Mouse (Mus musculus): ENCODE measurements around the gene Ltbp3. TPM values are rescaled to one million over a fixed set of nuclear protein-coding genes. Genes with fewer than 3 reads are reported as not detected.
"Not testable (repeated sequence)": the region's sequence is repeated elsewhere in the genome, so short reads cannot be mapped to it uniquely, and the experiment has no call there.

The Ltbp3 gene
- polyA plus RNA-seq, 1 experiment from 2014 or later = 10.6 TPM

DNA sequence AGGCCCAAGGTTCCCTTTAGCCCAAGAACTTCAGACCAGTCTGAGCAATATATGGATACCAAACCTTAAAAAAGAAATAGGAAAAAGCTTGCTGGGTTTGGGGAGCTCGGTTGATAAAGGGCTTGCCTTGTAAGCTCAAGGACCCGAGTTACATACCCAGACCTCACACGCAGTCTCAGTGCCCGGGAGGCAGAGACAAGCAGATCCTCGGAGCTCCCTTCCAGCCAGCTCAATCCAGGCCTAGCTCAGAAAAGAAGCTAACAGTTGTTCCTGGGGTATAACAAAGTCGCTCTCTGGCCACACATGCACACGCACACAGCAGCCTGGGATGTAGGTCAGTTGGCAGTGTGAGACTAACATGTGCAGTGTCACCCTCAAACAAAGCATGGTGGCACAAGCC, 47.2 kb downstream of the Ltbp3 start:
- no peak overlapping the region for H3K27ac ChIP-seq
- H3K9me3 ChIP-seq = no peaks in the 10 kb centered on the region
- WGBS = 89% methylated on average over 7 of the region's 7 CpGs
- no peak for ATAC-seq (ENCODE audit: low FRiP score)
- H3K36me3 ChIP-seq = no peaks in the 10 kb centered on the region
- H3K4me2 ChIP-seq = no peak overlapping the region
- H3K27me3 ChIP-seq = no peaks in the 10 kb centered on the region
- peak overlapping the region; percentile 30; the same call in 1 of the 2 replicates for H3K9ac ChIP-seq
- no peak overlapping the region for H3K4me3 ChIP-seq
- no peaks in the 10 kb centered on the region; the same call in 1 of the 2 replicates for H3K4me1 ChIP-seq (replicated peaks)

DNA sequence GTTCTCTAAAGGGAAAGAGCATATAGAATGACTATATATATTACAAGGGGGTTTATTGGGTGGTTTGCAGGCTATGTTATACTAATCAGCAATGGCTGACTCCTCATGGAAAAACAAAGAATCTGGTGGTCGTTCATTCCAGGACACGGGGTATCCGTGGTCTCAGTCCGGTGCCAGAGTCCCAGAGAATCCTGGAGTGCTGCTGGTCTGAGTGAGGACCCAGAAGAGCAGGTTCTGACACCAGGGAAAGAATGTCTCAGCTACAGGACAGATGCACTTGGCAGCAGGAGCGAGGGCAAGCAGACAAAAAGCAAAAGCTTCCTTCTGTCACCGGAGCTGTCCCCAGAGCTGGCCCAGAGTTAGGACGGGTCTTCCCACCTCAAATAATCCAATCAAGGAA, 47.9 kb downstream of the Ltbp3 start:
- no peak for ATAC-seq (ENCODE audit: low FRiP score)
- no peak overlapping the region for H3K9ac ChIP-seq
- no peak overlapping the region for H3K27ac ChIP-seq
- H3K9me3 ChIP-seq = no peaks in the 10 kb centered on the region
- H3K4me1 ChIP-seq (replicated peaks) = no peaks in the 10 kb centered on the region; the same call in 1 of the 2 replicates
- no peak overlapping the region for H3K4me2 ChIP-seq
- H3K27me3 ChIP-seq = no peaks in the 10 kb centered on the region
- 93% methylated on average over 7 of the region's 7 CpGs for WGBS
- no peak overlapping the region for H3K4me3 ChIP-seq
- no peaks in the 10 kb centered on the region for H3K36me3 ChIP-seq

DNA sequence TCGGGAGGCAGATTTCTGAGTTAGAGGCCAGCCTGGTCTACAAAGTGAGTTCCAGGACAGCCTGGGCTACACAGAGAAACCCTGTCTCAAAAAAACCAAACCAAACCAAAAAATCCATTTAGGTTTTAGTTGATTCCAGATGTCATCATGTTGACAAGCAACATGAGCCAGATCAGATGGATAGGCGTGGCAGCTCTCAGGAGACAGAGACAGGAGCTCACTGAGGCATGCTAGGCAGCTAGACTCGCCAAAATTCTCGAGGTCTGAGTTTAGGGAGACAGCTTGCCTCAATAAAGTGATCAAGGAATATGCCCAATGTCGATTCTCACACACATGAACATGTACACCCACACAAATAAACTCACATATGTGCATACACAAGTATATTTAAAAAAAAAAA, 48.4 kb downstream of the Ltbp3 start:
- H3K9ac ChIP-seq = no peak overlapping the region
- 74% methylated on average over 5 of the region's 5 CpGs for WGBS
- H3K27me3 ChIP-seq = no peaks in the 10 kb centered on the region
- H3K36me3 ChIP-seq = no peaks in the 10 kb centered on the region
- no peak overlapping the region for H3K4me3 ChIP-seq
- no peak for ATAC-seq (ENCODE audit: low FRiP score)
- peaks cover 3% of the 10 kb centered on the region for H3K4me1 ChIP-seq (replicated peaks)
- H3K4me2 ChIP-seq = no peak overlapping the region
- H3K27ac ChIP-seq = no peak overlapping the region
- H3K9me3 ChIP-seq = no peaks in the 10 kb centered on the region

DNA sequence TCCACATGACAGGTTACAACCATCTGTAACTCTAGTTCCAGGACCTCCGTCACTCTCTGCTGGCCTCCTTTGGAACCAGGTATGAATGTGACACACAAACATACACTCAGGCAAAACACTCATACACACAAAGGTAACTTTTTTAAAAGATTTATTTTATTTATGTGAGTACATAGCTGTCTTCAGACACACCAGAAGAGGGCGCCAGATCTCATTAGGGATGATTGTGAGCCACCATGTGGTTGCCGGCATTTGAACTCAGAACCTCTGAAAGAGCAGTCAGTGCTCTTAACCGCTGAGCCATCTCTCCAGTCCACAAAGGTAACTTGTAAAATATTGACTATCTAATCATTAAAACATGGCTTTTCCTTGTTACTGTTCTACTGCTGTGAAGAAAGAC, 50.6 kb downstream of the Ltbp3 start:
- H3K27me3 ChIP-seq = no peaks in the 10 kb centered on the region
- H3K9ac ChIP-seq = no peak overlapping the region
- no peak overlapping the region for H3K4me2 ChIP-seq
- no peak for ATAC-seq (ENCODE audit: low FRiP score)
- no peak overlapping the region for H3K4me3 ChIP-seq
- no peaks in the 10 kb centered on the region for H3K9me3 ChIP-seq
- H3K36me3 ChIP-seq = peaks cover 18% of the 10 kb centered on the region
- 74% methylated on average over 4 of the region's 4 CpGs for WGBS
- no peak overlapping the region for H3K27ac ChIP-seq
- H3K4me1 ChIP-seq (replicated peaks) = peaks cover 24% of the 10 kb centered on the region

DNA sequence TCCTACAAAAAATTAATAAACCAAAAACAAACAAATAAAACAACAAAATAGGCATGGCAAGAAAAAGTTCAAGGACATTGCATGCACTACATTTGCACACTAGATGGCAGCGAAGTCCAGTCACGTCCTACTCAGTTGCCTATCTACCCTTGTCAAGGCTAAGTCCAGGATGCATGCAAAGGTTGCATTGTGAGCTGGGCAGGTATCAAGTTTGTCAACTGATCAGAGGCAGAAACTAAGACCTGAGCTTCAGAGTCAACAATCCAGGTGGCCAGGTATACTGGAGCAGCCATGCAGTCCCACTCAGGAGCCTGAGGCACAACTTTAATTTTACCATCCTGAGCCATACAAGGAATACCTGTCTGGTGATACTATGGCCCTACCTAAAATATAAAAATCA, 52.4 kb downstream of the Ltbp3 start:
- 2% methylated on average over 2 of the region's 2 CpGs for WGBS
- peak; percentile 58 for ATAC-seq (ENCODE audit: low FRiP score)
- H3K4me1 ChIP-seq (replicated peaks) = peaks cover 41% of the 10 kb centered on the region
- no peak overlapping the region for H3K9ac ChIP-seq
- peaks cover 36% of the 10 kb centered on the region for H3K36me3 ChIP-seq
- H3K4me3 ChIP-seq = no peak overlapping the region
- no peaks in the 10 kb centered on the region for H3K27me3 ChIP-seq
- H3K9me3 ChIP-seq = no peaks in the 10 kb centered on the region
- peak overlapping the region; percentile 20; the same call in 1 of the 2 replicates for H3K27ac ChIP-seq
- no peak overlapping the region for H3K4me2 ChIP-seq

DNA sequence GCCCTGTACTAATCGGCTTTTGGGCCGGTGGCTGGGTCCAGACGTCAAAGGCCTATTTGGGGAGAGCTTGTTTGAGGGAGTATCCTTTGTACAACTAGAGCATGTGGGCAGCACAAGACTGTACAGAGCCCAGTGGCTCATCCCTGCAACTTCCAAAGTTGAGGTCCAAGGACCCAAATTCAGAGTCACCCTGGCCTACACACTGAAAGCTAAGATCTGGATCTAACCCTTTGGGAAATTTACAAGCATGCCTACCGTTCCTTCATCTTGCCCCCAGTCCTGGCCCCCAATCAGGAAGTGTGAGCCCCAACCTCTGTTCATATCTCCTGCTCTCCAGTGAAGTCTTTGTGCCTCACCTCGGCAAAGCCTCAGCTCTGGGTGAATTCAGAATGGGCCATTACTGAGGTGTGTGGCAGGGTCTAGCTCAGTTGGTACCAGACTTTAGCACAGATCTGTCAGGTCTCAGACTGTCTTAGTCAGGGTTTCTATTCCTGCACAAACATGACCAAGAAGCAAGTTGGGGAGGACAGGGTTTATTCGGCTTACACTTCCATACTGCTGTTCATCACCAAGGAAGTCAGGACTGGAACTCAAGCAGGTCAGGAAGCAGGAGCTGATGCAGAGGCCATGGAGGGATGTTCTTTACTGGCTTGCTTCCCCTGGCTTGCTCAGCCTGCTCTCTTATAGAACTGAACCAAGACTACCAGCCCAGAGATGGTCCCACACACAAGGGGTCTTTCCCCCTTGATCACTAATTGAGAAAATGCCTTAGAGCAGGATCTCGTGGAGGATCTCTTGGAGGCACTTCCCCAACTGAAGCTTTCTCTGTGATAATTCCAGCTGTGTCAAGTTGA, 53.4 kb downstream of the Ltbp3 start:
- not testable (repeated sequence) for H3K9me3 ChIP-seq, H3K27me3 ChIP-seq
- WGBS = 42% methylated on average over 7 of the region's 7 CpGs
- peak overlapping the region; percentile 62 for H3K27ac ChIP-seq
- H3K4me3 ChIP-seq = peak overlapping the region; percentile 87; the same call in 1 of the 2 replicates
- peaks cover 41% of the 10 kb centered on the region for H3K36me3 ChIP-seq
- H3K4me2 ChIP-seq = peak overlapping the region; percentile 99
- H3K9ac ChIP-seq = peak overlapping the region; percentile 84; the same call in 1 of the 2 replicates
- peaks cover 41% of the 10 kb centered on the region for H3K4me1 ChIP-seq (replicated peaks)
- ATAC-seq (ENCODE audit: low FRiP score) = peak; percentile 54

DNA sequence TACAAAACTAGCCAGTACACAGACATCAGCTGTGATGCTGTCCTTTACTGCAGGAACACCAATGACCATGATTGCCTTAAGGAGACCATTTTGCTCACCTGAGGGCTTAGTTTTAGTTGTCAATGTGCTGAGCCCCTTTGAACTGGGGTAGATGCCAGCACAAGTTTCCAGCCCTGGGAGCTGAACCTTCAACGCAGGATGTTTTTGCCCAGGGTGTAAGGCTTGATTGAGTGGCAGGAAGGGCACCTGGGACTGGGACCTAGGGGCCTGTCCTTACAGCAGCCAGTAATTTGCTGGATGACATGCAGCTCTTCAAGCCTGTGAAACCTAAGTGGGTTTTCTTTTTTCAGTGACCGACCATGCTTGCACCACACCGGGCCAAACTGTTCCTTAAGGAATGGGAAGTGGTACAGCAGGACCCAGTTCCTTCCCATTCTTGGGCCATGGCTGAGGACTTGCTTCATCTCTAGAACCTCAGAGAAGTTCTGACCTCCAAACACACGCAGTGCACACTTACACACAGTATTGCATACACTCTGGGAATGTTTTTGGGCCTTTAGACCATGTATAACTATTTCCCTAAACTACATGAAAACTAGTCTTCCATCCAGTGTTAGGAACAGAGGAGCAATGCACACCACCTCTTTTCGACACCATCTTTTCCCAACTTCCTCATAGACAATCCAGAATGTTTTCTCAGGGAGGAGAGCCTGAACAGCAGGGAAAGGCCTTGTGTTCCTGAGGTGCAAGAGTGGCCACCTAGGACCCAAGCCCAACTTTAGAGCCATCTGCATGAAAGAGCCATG, 54.3 kb downstream of the Ltbp3 start:
- peak overlapping the region; percentile 99 for H3K4me2 ChIP-seq
- H3K9me3 ChIP-seq = no peaks in the 10 kb centered on the region
- H3K27me3 ChIP-seq = no peaks in the 10 kb centered on the region
- H3K4me3 ChIP-seq = peak overlapping the region; percentile 87
- H3K9ac ChIP-seq = peak overlapping the region; percentile 84
- 0 out of 2 replicates have a peak, but pooled peaks have one; percentile 33 for ATAC-seq (ENCODE audit: low FRiP score)
- peaks cover 41% of the 10 kb centered on the region for H3K4me1 ChIP-seq (replicated peaks)
- 33% methylated on average over 5 of the region's 5 CpGs for WGBS
- peak overlapping the region; percentile 58 for H3K27ac ChIP-seq
- peaks cover 41% of the 10 kb centered on the region for H3K36me3 ChIP-seq

DNA sequence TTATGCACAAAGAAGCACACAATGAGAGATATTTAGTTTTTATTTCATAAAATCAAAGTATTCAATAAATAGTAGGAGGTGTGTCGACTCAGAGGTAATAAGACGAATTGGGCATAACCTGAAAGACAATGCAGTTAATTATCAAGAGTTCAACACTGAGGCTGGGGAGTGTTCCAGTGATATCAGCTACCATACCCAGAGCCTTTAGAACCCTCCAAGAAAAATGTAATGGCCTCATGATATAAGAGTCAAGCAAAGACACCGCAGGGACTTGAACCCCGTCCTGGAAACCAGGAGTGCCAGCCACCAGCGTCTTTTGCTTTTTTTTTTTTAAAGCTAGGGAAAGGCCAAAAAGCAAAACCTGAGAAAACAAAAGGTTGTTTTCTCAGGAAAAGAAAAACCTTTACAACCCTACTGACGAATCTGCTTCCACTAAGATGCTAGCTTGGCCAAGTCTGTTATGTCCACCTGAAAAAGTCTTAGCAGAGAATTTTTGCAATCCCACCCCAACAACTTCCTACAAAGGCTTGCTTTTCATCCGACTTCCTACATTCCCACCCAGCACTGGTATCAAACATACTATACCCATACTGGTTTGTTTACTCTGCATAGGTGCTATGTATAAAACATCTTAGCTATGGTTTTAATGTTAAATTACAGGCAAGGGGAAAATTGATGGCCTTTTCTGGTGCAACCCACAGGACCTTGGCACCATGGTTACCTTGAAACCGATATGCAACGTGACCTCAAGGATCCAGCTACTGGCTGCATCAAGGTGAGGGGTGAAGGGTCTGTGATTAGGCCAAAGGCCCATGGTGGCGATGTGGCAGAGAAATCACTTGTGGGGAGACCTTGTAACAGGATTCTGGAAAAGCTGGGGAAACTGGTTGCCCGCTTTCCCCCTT, 55.2 kb downstream of the Ltbp3 start:
- Histone ChIP-seq H3K36me3 (peaks cover 41% of the 10 kb centered on the region), H3K9ac (peak overlapping the region; percentile 84), H3K27me3 (no peaks in the 10 kb centered on the region), H3K4me1 (replicated peaks) (peaks cover 41% of the 10 kb centered on the region), H3K9me3 (no peaks in the 10 kb centered on the region), H3K4me2 (peak overlapping the region; percentile 99), H3K4me3 (peak overlapping the region; percentile 87), H3K27ac (peak overlapping the region; percentile 58; the same call in 1 of the 2 replicates)
- no peak for ATAC-seq (ENCODE audit: low FRiP score)
- WGBS = 63% methylated on average over 11 of the region's 11 CpGs

DNA sequence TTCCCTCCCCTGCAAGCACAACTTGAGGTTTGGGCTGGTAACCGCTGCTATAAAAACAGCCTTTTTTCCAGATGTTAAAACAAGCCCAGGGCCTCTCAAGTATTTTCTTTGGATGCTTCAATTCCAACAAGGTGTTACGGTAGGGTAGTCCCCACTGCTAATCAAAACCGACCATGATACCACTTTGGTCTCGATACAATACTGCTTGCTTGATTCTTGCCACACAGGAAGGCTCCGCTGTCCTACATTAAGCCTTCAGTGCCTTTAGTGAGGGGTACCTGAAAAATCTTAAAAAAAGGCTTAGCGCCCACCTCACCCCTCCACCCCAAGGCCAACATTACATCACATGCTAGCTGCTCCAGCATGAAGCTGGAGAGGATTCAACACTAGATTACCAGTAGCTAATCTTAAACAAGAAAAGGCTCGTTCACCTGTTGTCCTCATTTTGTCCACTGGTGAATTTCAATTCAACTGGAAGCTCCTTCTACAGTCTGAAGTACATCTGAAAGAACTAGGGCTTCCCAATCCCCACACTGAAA, 55.9 kb downstream of the Ltbp3 start:
- WGBS = 64% methylated on average over 7 of the region's 7 CpGs
- Histone ChIP-seq H3K27ac (0 out of 2 replicates have a peak overlapping the region, but pooled peaks have one; percentile 9), H3K27me3 (no peaks in the 10 kb centered on the region), H3K36me3 (peaks cover 41% of the 10 kb centered on the region), H3K4me2 (peak overlapping the region; percentile 99), H3K9ac (peak overlapping the region; percentile 84), H3K4me1 (replicated peaks) (peaks cover 41% of the 10 kb centered on the region), H3K9me3 (no peaks in the 10 kb centered on the region), H3K4me3 (peak overlapping the region; percentile 87)
- ATAC-seq (ENCODE audit: low FRiP score) = no peak

DNA sequence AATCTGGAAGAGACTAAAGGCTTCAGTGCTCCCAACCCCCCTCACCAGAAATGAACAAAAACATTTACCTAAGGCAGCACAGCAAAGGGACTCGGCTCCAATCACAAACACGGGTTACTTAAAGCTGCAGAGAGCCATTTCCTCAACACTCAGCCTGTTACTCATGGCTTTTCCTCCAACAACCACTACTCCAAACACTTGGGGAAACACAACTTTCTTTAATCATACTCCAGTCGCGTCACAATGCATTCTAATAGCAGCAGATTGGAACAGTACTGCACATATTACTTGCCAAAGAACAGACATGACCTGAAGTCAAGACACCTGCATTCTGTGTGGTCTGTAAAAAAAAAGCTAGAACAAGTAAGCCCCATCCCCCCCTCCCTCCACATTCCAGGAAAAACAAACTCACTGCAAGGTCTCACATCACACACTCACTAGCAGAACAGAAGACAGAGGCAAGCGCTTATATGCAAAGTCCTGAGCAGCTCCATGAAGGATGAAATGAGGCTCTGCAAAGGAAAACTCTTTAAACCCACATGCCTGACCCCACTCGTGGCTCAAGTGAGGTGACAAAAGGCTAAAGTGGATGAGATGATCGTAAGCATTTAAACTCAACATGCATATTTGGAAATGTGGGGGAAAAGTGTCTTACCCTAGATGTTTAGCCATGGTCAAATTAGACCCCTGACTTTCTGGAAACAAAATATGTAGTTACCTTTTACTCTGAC, 56.8 kb downstream of the Ltbp3 start:
- WGBS = 25% methylated on average over 7 of the region's 7 CpGs
- Histone ChIP-seq H3K4me3 (peak overlapping the region; percentile 87), H3K4me1 (replicated peaks) (peaks cover 41% of the 10 kb centered on the region), H3K4me2 (peak overlapping the region; percentile 99), H3K9me3 (no peaks in the 10 kb centered on the region), H3K27ac (peak overlapping the region; percentile 64), H3K9ac (peak overlapping the region; percentile 84), H3K36me3 (peaks cover 41% of the 10 kb centered on the region), H3K27me3 (no peaks in the 10 kb centered on the region)
- no peak for ATAC-seq (ENCODE audit: low FRiP score)
